Mouse (Mus musculus): ENCODE measurements around the gene AU021092.

DNA sequence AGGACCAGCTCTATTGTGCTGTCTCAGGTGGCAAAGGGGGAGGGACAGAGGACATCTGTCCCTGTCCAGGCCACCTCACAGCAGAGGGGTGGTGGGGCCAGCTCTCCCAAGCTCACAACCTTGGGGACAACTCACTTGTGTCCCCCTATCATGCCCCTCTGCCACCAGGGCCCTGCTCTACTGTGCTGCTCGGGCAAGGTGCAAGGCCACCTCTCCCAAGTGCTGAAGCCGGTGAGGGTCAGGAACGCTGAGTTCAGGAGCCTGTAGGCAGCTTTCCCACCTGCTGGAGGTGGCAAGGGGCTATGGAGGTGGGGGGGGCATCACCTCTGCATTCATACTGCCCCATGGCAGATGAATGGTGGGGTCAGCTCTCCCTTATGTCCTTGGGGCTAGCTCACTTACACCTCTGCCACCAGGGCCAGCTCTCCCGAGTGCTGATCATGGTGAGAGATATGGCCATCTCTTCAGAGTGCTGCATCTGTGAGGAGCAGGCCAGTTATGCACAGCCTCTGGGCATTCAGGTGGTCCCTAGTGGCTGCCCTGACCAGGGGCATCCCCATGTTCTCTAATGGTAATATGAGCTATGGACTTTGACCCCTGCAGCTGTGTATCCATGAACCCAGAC is 49.4 kb upstream of the AU021092 start:
- TF ChIP-seq CTCF (IDR thresholded peaks at IDR 0.05; ENCODE audit: low read depth) (no peak), EP300 (IDR thresholded peaks at IDR 0.05; ENCODE audit: low read depth) (no peak)
